Mouse (Mus musculus): ENCODE results near the gene Rfx1. TPM values are rescaled to one million over a fixed set of nuclear protein-coding genes. Genes with fewer than 3 reads are reported as not detected.

Rfx1 gene
- polyA plus RNA-seq, 1 experiment from 2014 or later, result 8.5 TPM

DNA sequence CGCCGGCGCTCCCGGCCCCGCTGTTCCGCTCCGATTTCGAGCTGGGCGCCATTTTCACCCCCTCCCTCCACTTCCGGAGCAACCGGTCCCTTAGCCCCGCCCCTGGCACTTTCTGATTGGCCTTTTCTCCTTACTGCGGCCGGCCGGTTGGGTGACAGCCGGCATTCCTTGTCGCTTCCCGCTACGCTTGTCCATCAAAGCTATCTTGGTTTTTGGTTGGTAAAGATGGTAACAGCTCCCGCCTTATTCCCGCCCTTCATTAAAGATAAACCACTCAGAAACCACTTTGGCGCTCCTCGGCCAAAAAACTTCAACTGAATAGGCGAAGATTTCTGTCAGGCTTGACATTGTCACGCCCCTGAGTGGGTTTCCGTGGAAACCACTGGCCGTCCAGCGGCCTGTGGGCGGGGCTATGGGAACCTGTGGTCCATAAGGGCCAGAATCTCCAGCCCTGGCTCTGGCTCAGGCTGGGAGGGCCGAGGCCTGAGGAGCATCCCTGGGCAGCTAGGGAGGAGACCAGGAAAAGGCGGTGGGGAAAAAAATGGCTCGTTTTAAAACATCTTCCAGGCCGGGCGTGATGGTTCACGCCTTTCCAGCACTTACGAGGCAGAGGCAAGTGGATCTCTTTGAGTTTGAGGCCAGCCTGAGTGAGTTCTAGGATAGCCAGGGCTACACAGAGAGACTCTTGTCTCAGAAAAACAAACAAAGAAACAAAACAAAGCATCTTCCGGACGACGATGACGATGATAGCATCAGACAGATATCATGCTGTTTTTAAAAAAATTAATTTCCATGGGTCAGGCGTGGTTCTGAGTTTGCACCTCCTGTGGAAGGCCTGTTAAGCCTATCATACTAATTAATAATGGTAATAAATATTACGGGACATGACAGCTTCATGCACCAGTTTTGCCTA, 38.3 kb downstream of the Rfx1 start, which contains the start of gene Dcaf15:
Gene Dcaf15, minus strand, starts transcription at position 72 of the 913 bp plus-strand sequence.
- 8% methylated on average over 42 of the region's 42 CpGs for WGBS
- H3K27ac ChIP-seq, result peak within 1 kb of the TSS; percentile 99
- peaks cover 27% of the 10 kb centered on the region for H3K36me3 ChIP-seq
- H3K9me3 ChIP-seq, result 0 out of 2 replicates have a peak, but pooled peaks cover 3% of the 10 kb centered on the region
- DNase-seq (ENCODE audit: low spot score), result peak; percentile 99
- H3K4me3 ChIP-seq, result peak within 1 kb of the TSS; percentile 79
- peaks cover 35% of the 10 kb centered on the region for H3K4me1 ChIP-seq (replicated peaks)
- H3K27me3 ChIP-seq (ENCODE audit: insufficient read depth, poor library complexity, severe bottlenecking), result no peaks in the 10 kb centered on the region

DNA sequence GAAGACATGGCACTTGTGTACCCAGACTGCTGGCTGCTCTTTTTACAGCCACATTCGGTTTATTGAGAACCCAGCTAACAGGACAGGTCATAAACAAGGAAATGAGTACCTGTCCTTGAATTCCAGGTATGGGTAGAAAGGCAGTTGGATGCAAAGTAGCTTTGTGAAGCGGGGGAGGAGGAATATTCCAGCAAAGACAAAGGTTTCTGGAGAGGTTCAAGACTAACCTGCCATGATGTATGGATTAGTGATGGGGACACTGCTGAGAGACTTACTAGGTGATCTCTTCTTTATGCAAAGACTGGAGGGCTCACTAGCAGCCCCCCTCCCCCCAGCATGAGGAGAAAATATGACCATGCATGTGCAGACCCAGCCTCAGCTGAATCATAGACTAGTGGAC, 39.0 kb downstream of the Rfx1 start:
- peak overlapping the region; percentile 99 for H3K27ac ChIP-seq
- peaks cover 35% of the 10 kb centered on the region for H3K4me1 ChIP-seq (replicated peaks)
- WGBS, result 93% methylated on average over 2 of the region's 2 CpGs
- no peaks in the 10 kb centered on the region for H3K27me3 ChIP-seq (ENCODE audit: insufficient read depth, poor library complexity, severe bottlenecking)
- DNase-seq (ENCODE audit: low spot score), result no peak
- no peak overlapping the region for H3K4me3 ChIP-seq
- peaks cover 22% of the 10 kb centered on the region for H3K36me3 ChIP-seq
- 0 out of 2 replicates have a peak, but pooled peaks cover 3% of the 10 kb centered on the region for H3K9me3 ChIP-seq

DNA sequence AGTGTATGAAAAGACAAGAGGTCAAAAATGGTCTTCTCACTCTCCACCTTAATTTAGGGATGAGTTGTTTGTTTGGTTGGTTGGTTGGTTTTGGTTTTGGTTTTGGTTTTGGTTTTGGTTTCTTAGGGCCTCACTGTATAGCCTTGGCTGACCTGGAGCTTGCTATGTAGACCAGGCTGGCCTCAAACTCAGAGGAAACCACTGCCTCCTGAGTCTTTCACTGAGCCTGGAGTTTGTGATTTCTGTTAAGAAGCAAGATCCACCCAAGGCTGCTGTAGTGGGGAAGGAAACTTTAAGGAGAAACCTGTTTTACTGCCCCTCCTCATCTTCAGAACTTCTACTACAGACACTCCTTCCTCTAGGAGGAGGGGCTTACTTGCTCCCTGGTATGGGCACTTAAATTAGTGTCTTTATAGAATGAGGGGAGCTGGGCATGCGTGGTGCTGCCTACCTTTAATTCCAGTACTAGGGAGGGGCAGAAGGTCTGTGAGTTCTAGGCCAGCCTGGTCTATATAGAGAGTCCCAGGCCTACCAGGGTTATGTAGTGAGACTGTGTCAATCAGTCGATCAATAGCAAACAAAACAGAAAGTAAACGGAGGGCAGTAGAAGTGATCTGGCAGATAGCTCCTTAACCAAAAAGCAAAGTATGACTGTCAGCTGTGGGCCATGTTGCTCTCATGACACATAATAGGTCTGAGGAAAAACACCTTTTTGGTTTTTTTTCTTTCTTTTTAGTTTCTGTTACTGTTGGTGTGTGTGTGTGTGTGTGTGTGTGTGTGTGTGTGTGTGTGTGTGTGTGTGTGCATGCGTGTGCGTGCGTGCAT, 39.8 kb downstream of the Rfx1 start:
- WGBS, result 96% methylated on average over 6 of the region's 6 CpGs
- Histone ChIP-seq H3K36me3 (peaks cover 14% of the 10 kb centered on the region), H3K4me3 (no peak overlapping the region), H3K27ac (no peak overlapping the region), H3K4me1 (replicated peaks) (peaks cover 35% of the 10 kb centered on the region), H3K9me3 (0 out of 2 replicates have a peak, but pooled peaks cover 3% of the 10 kb centered on the region), H3K27me3 (ENCODE audit: insufficient read depth, poor library complexity, severe bottlenecking) (no peaks in the 10 kb centered on the region)
- DNase-seq (ENCODE audit: low spot score), result no peak

DNA sequence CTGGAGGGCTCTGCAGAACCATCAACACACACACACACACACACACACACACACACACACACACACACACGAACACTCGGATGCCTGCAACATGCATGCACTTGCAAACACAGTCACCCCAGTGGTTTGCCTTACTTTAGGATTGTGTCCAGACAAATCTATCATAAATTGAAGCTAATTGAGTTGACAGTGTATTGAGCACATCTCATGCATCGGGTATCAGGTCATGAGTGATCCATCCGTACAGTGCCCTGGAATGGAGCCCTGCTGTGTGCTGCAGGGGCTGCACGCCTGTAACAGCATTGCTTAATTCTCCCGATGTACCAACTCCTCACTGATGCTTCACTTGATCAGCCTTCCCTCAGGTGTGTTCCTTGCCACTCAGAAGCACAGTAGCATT, 49.0 kb downstream of the Rfx1 start:
- H3K4me1 ChIP-seq (replicated peaks), result no peaks in the 10 kb centered on the region
- H3K36me3 ChIP-seq, result no peaks in the 10 kb centered on the region
- WGBS, result 87% methylated on average over 6 of the region's 6 CpGs
- H3K9me3 ChIP-seq, result no peaks in the 10 kb centered on the region
- DNase-seq (ENCODE audit: low spot score), result no peak
- H3K27ac ChIP-seq, result no peak overlapping the region
- H3K4me3 ChIP-seq, result no peak overlapping the region
- H3K27me3 ChIP-seq (ENCODE audit: insufficient read depth, poor library complexity, severe bottlenecking), result no peaks in the 10 kb centered on the region

DNA sequence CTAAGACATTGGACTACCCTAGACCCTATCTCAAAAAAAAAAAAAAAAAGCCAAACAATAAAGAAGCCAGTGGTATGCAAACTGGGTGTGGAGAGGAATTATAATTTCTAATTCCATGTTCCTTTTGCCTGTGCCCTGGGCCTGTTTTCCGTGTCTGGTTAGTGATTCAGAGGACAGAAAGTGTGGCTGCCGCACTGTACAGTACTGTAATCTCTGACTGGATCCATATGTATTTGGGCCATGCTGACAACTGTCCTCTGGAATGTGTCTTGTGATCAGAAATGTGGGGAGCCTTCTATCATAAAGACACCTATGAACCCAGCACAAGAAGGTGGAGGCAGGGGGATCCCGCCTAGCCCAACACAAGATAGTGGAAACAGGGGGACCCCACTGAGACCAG, 55.5 kb downstream of the Rfx1 start:
- Histone ChIP-seq H3K4me1 (replicated peaks) (peaks cover 7% of the 10 kb centered on the region), H3K4me3 (no peak overlapping the region), H3K27ac (no peak overlapping the region), H3K27me3 (ENCODE audit: insufficient read depth, poor library complexity, severe bottlenecking) (no peaks in the 10 kb centered on the region), H3K36me3 (no peaks in the 10 kb centered on the region), H3K9me3 (no peaks in the 10 kb centered on the region)
- 87% methylated on average over 3 of the region's 3 CpGs for WGBS
- DNase-seq (ENCODE audit: low spot score), result no peak

DNA sequence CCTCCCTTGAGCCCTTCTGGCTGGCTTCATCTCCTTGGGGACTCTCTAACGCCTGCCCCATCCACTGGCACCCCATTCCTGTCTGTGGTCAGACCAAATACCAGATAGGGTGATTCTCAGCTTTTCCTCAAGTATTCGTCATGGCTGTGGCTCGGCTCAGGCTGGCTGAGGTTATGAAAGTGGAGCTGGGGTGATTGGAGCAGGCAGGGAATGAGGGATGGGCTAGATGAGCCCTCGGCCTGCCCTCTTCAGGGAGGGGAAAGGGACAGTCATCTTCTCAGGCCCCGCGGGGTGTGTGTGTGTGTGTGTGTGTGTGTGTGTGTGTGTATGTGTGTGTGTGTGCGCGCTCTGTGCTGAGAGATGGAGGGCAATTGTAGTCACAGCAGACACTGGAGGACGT, 59.0 kb downstream of the Rfx1 start, which contains the start of gene Podnl1:
Gene Podnl1, plus strand, starts transcription at position 334 of the 400 bp plus-strand sequence.
- Histone ChIP-seq H3K4me1 (replicated peaks) (peaks cover 19% of the 10 kb centered on the region), H3K9me3 (no peaks in the 10 kb centered on the region), H3K27me3 (ENCODE audit: insufficient read depth, poor library complexity, severe bottlenecking) (peaks cover 4% of the 10 kb centered on the region; the same call in 1 of the 2 replicates), H3K27ac (no peak within 1 kb of the TSS), H3K36me3 (no peaks in the 10 kb centered on the region), H3K4me3 (no peak within 1 kb of the TSS)
- 59% methylated on average over 9 of the region's 9 CpGs for WGBS
- DNase-seq (ENCODE audit: low spot score), result no peak

DNA sequence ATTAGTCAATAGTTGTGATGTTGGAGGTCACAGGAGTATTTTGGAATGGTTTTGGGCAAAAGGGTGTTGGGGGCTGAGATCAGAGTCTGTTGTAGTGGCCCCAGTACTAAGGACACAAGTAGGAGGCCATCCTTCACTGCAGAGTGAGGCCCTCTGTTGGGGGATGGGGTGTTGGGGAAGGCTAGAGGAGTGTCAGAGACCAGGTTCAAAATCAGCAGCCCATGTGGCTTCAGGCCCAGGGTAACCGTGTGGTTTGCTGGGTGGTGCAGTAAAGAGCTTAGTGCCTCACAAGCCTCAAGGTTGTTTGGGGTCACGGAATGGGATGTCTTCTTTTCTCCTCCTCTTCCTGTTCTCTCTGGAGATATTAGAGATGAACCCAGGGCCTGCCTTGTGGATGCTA, 60.1 kb downstream of the Rfx1 start:
- Histone ChIP-seq H3K27me3 (ENCODE audit: insufficient read depth, poor library complexity, severe bottlenecking) (peaks cover 12% of the 10 kb centered on the region), H3K4me3 (no peak overlapping the region), H3K36me3 (peaks cover 2% of the 10 kb centered on the region), H3K9me3 (no peaks in the 10 kb centered on the region), H3K4me1 (replicated peaks) (peaks cover 22% of the 10 kb centered on the region), H3K27ac (no peak overlapping the region)
- WGBS, result 76% methylated on average over 2 of the region's 2 CpGs
- DNase-seq (ENCODE audit: low spot score), result no peak

DNA sequence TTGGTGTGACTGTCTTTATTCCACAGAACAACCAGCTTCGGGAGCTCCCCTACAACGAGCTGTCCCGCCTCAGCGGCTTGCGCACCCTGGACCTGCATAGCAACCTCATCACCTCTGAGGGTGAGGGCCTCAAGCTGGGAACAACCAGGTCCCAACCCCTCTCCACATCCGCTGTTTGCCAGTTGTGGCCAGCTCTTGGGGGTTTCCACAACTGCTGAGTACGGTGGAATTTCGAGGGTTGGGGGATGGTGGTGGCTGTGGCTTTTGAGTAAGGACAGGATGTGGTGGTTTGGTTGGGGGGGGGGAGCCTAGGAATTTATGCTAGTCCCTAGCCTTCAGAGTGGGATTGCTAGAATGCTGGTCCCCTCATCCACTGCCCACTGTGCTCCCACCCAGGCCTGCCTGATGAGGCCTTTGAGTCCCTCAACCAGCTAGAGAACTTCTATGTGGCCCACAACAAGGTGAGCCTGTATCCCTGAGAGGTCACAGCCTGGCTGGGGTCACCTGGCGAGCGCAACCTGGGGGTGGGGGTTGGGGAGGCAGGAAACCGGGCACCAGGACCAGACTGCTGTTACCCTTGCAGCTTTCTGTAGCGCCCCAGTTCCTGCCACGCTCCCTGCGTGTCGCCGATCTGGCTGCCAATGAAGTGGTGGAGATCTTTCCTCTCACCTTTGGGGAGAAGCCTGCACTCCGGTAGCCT, 60.7 kb downstream of the Rfx1 start:
- H3K27me3 ChIP-seq (ENCODE audit: insufficient read depth, poor library complexity, severe bottlenecking), result peaks cover 12% of the 10 kb centered on the region

DNA sequence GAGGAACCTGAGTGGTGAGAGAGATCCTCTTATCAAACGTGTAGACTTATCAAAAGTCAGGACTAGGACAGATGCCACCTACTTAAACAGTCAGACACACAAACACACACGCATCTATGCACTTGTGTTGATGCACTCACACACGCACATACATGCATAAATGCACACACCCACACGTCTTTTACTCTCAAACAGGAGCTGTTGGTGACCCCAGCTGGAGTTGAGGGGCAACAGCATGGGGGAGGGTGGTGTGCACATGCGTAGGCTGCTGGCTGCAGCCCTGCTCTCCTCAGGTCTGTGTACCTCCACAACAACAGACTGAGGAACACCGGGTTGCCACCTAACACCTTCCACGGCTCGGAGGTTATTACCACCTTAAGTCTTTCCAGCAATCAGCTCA, 61.6 kb downstream of the Rfx1 start:
- H3K27me3 ChIP-seq (ENCODE audit: insufficient read depth, poor library complexity, severe bottlenecking), result peaks cover 12% of the 10 kb centered on the region
- no peak for DNase-seq (ENCODE audit: low spot score)
- H3K4me1 ChIP-seq (replicated peaks), result peaks cover 22% of the 10 kb centered on the region
- no peak overlapping the region for H3K27ac ChIP-seq
- H3K36me3 ChIP-seq, result peaks cover 18% of the 10 kb centered on the region
- H3K9me3 ChIP-seq, result no peaks in the 10 kb centered on the region
- no peak overlapping the region for H3K4me3 ChIP-seq
- 70% methylated on average over 8 of the region's 8 CpGs for WGBS

More for the DNA sequence above, 60.7 kb downstream of the Rfx1 start:
- DNase-seq (ENCODE audit: low spot score), result no peak
- peaks cover 22% of the 10 kb centered on the region for H3K4me1 ChIP-seq (replicated peaks)
- 0 out of 2 replicates have a peak overlapping the region, but pooled peaks have one; percentile 18 for H3K27ac ChIP-seq
- WGBS, result 73% methylated on average over 17 of the region's 17 CpGs
- peaks cover 8% of the 10 kb centered on the region for H3K36me3 ChIP-seq
- no peak overlapping the region for H3K4me3 ChIP-seq
- no peaks in the 10 kb centered on the region for H3K9me3 ChIP-seq

DNA sequence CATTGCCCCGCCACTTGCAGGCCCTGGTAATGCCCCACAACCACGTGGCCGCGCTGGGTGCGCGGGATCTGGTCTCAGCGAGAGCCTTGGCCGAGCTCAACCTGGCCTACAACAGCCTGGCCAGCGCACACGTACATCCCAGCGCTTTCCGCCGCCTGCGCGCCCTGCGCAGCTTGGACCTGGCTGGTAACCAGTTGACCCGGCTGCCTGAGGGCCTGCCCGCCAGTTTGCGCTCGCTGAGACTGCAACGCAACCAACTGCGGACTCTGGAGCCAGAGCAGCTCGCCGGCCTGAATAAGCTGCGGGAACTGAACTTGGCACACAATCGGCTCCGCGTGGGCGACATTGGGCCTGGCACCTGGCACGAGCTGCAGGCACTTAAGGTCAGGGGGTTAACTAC, 64.2 kb downstream of the Rfx1 start:
- Histone ChIP-seq H3K27me3 (ENCODE audit: insufficient read depth, poor library complexity, severe bottlenecking) (peaks cover 12% of the 10 kb centered on the region), H3K36me3 (peaks cover 43% of the 10 kb centered on the region), H3K9me3 (no peaks in the 10 kb centered on the region), H3K4me3 (no peak overlapping the region), H3K4me1 (replicated peaks) (peaks cover 20% of the 10 kb centered on the region), H3K27ac (peak overlapping the region; percentile 24; the same call in 1 of the 2 replicates)
- 48% methylated on average over 30 of the region's 30 CpGs for WGBS
- peak; percentile 25 for DNase-seq (ENCODE audit: low spot score)

DNA sequence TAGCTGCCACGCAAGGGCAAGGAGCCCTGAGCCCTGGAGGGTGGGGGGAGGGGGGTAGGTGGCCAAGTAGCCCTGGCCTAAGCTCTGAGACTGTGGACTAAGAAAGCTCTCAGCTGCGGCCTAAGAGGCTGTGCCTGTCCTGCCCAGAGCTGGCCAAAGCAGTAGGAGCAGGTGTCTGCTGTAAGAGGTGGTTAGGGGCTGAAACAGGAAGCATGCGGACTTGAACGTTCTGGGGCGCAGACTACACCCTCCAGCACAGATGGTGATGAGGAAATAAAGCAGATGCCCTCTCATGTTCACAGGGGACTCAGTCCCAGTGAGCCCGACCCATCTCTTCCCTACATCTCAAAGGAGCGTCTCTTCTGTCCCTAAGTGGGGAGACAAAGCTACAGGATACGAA, 65.6 kb downstream of the Rfx1 start:
- H3K4me3 ChIP-seq, result no peak overlapping the region; the same call in 1 of the 2 replicates
- peaks cover 57% of the 10 kb centered on the region for H3K36me3 ChIP-seq
- 86% methylated on average over 8 of the region's 8 CpGs for WGBS
- peaks cover 15% of the 10 kb centered on the region for H3K4me1 ChIP-seq (replicated peaks)
- H3K9me3 ChIP-seq, result no peaks in the 10 kb centered on the region
- DNase-seq (ENCODE audit: low spot score), result no peak
- H3K27ac ChIP-seq, result no peak overlapping the region
- H3K27me3 ChIP-seq (ENCODE audit: insufficient read depth, poor library complexity, severe bottlenecking), result peaks cover 12% of the 10 kb centered on the region

DNA sequence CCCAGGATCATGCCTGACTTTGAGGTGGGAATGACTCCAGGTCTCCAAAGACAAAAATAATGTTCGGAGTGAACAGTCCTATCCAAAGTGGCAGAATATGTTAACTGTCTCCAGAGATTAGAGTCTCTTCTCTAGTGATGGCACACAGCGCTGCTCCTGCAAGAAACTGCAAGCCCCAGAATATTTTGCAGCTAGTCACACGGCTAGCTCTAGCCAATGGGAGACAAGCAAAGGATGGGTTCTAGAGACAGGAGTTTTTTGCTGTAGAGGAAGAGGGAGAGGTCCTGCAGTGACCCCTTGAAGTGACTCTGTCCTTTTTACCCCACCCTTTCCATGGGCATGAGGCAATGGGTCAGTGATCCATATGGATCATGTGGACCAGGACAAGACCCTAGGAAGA, 71.2 kb downstream of the Rfx1 start:
- H3K4me3 ChIP-seq, result no peak overlapping the region
- no peak for DNase-seq (ENCODE audit: low spot score)
- no peaks in the 10 kb centered on the region for H3K4me1 ChIP-seq (replicated peaks)
- H3K27me3 ChIP-seq (ENCODE audit: insufficient read depth, poor library complexity, severe bottlenecking), result no peaks in the 10 kb centered on the region
- peaks cover 100% of the 10 kb centered on the region for H3K36me3 ChIP-seq
- H3K27ac ChIP-seq, result no peak overlapping the region
- WGBS, result 89% methylated on average over 3 of the region's 3 CpGs
- no peaks in the 10 kb centered on the region for H3K9me3 ChIP-seq
